Mouse (Mus musculus) embryonic facial prominence, embryonic 12.5 days (tissue): ENCODE results near the gene Smtnl2. TPM values are rescaled to one million over a fixed set of nuclear protein-coding genes. Genes with fewer than 3 reads are reported as not detected.
"Not testable (repeated sequence)": the region's sequence is repeated elsewhere in the genome, so short reads cannot be mapped to it uniquely, and the experiment has no call there.

Experiments
- ATAC-seq: fragments of 200-750 bp; cut with Nextera tagmentation; 2 replicates; pipeline ENCODE4 v1.8.0; 2017; ENCODE audit not compliant: insufficient number of reproducible peaks, insufficient read depth, low FRiP score, low TSS enrichment
- H3K27ac ChIP-seq: fragments of 300-500 bp; sonication (generic); 2 replicates; pipeline ENCODE4 v1.5.1; 2016; ENCODE audit warnings: mild to moderate bottlenecking
- H3K27me3 ChIP-seq: fragments of 300-500 bp; sonication (generic); 2 replicates; pipeline ENCODE4 v1.6.1; 2016; ENCODE audit warnings: mild to moderate bottlenecking, moderate library complexity
- H3K36me3 ChIP-seq: fragments of 300-500 bp; sonication (generic); 2 replicates; pipeline ENCODE4 v1.6.1; 2016; ENCODE audit warnings: mild to moderate bottlenecking
- H3K4me1 ChIP-seq: fragments of 300-500 bp; sonication (generic); 2 replicates; pipeline ENCODE4 v1.6.1; 2016
- H3K4me2 ChIP-seq: fragments of 300-500 bp; sonication (generic); replicated peaks from 2 replicates; pipeline ENCODE4 v1.6.1; 2016; ENCODE audit warnings: mild to moderate bottlenecking, moderate library complexity
- H3K4me3 ChIP-seq: fragments of 300-500 bp; sonication (generic); 2 replicates; pipeline ENCODE4 v1.5.1; 2016; ENCODE audit warnings: mild to moderate bottlenecking
- H3K9ac ChIP-seq: fragments of 300-500 bp; sonication (generic); 2 replicates; pipeline ENCODE4 v1.6.1; 2016; ENCODE audit warnings: mild to moderate bottlenecking, moderate library complexity
- H3K9me3 ChIP-seq: fragments of 300-500 bp; sonication (generic); 2 replicates; pipeline ENCODE4 v1.6.1; 2016; ENCODE audit warnings: mild to moderate bottlenecking, moderate library complexity
- WGBS: fragments of 180-500 bp; shearing (Covaris S2); methylation state at CpG from one replicate; pipeline ENCODE4 v1.1.7; 2016; 5-methylcytosine and 5-hydroxymethylcytosine counted together
- microRNA-seq: library from miRNA; unstranded; fragments of <30 nt; microRNA quantifications from one replicate; pipeline ENCODE4, GENCODE M21; 2017
- polyA plus RNA-seq: library from polyadenylated mRNA; unstranded; fragments of >200 nt; fragmentation: Nextera tagmentation; extraction: Ambion mirVana; gene quantifications from 2 replicates; pipeline ENCODE4 v1.2.1, GENCODE M21; 2016

The Smtnl2 gene
- polyA plus RNA-seq, 1 experiment from 2014 or later, result 23.4 TPM

- Histone ChIP-seq H3K4me1 (peaks cover 5% of the 10 kb centered on the region; the same call in 1 of the 2 replicates), H3K27ac (no peak overlapping the region), H3K4me2 (no peak overlapping the region), H3K36me3 (no peaks in the 10 kb centered on the region; the same call in 1 of the 2 replicates), H3K27me3 (no peaks in the 10 kb centered on the region), H3K4me3 (no peak overlapping the region), H3K9me3 (no peaks in the 10 kb centered on the region), H3K9ac (no peak overlapping the region)
- WGBS, result 51% methylated on average over 8 of the region's 8 CpGs
- no peak for ATAC-seq
These were observed 62.5 kb downstream of the Smtnl2 start for GRCm38 (mm10) chr11:72349016-72349415.

- H3K9me3 ChIP-seq, result no peaks in the 10 kb centered on the region
- no peaks in the 10 kb centered on the region for H3K27me3 ChIP-seq
- H3K4me2 ChIP-seq, result no peak overlapping the region
- no peak overlapping the region for H3K9ac ChIP-seq
- H3K4me1 ChIP-seq, result peaks cover 5% of the 10 kb centered on the region; the same call in 1 of the 2 replicates
- H3K27ac ChIP-seq, result no peak overlapping the region
- no peak overlapping the region for H3K4me3 ChIP-seq
- no peaks in the 10 kb centered on the region; the same call in 1 of the 2 replicates for H3K36me3 ChIP-seq
- no peak for ATAC-seq
- 53% methylated on average over 10 of the region's 10 CpGs for whole genome bisulfite sequencing
These were observed 63.0 kb downstream of the Smtnl2 start for GRCm38 (mm10) chr11:72348563-72348962.

GRCm38 (mm10) chr11:72344486-72344885 lies 67.0 kb downstream of the Smtnl2 start:
- Histone ChIP-seq H3K36me3 (no peaks in the 10 kb centered on the region), H3K4me3 (no peak overlapping the region), H3K9me3 (no peaks in the 10 kb centered on the region), H3K27me3 (no peaks in the 10 kb centered on the region), H3K4me2 (no peak overlapping the region), H3K9ac (no peak overlapping the region), H3K4me1 (peaks cover 5% of the 10 kb centered on the region; the same call in 1 of the 2 replicates), H3K27ac (no peak overlapping the region)
- no peak for ATAC-seq
- 92% methylated on average over 11 of the region's 11 CpGs for WGBS

GRCm38 (mm10) chr11:72343904-72344303 lies 67.6 kb downstream of the Smtnl2 start:
- H3K4me3 ChIP-seq, result no peak overlapping the region

GRCm38 (mm10) chr11:72343238-72343625 lies 68.3 kb downstream of the Smtnl2 start:
- ATAC-seq, H3K36me3 ChIP-seq, H3K27ac ChIP-seq, H3K4me3 ChIP-seq, H3K9ac ChIP-seq, H3K9me3 ChIP-seq, H3K4me1 ChIP-seq, H3K27me3 ChIP-seq, H3K4me2 ChIP-seq: not testable (repeated sequence)
- 85% methylated on average over 5 of the region's 5 CpGs for WGBS

More at GRCm38 (mm10) chr11:72343904-72344303, 67.6 kb downstream of the Smtnl2 start:
- Histone ChIP-seq H3K27ac (no peak overlapping the region), H3K4me1 (peaks cover 5% of the 10 kb centered on the region; the same call in 1 of the 2 replicates), H3K9ac (no peak overlapping the region), H3K36me3 (no peaks in the 10 kb centered on the region), H3K4me2 (no peak overlapping the region), H3K9me3 (no peaks in the 10 kb centered on the region), H3K27me3 (no peaks in the 10 kb centered on the region)
- ATAC-seq, result no peak
- 25% methylated on average over 8 of the region's 8 CpGs for WGBS

- H3K36me3 ChIP-seq, result no peaks in the 10 kb centered on the region
- WGBS, result 8% methylated on average over 7 of the region's 7 CpGs
These were observed 68.8 kb downstream of the Smtnl2 start for GRCm38 (mm10) chr11:72342549-72343237.

GRCm38 (mm10) chr11:72339716-72340115 lies 71.8 kb downstream of the Smtnl2 start:
- Histone ChIP-seq H3K36me3 (no peaks in the 10 kb centered on the region), H3K4me1 (peaks cover 6% of the 10 kb centered on the region; the same call in 1 of the 2 replicates), H3K27ac (no peak overlapping the region), H3K27me3 (no peaks in the 10 kb centered on the region), H3K9ac (no peak overlapping the region), H3K9me3 (no peaks in the 10 kb centered on the region), H3K4me2 (no peak overlapping the region), H3K4me3 (no peak overlapping the region)
- ATAC-seq, result no peak
- 81% methylated on average over 4 of the region's 4 CpGs for WGBS

More at GRCm38 (mm10) chr11:72342549-72343237, 68.8 kb downstream of the Smtnl2 start:
- Histone ChIP-seq H3K4me1 (peaks cover 6% of the 10 kb centered on the region; the same call in 1 of the 2 replicates), H3K27me3 (no peaks in the 10 kb centered on the region), H3K27ac (no peak overlapping the region), H3K4me3 (no peak overlapping the region), H3K9ac (no peak overlapping the region), H3K9me3 (no peaks in the 10 kb centered on the region), H3K4me2 (peak overlapping the region; percentile 26; the same call in 1 of the 2 replicates)
- 0 out of 2 replicates have a peak, but pooled peaks have one; percentile 58 for ATAC-seq

Small RNA genes lying within 50 kb of the gene (microRNA-seq; reads per million reads assigned to microRNA genes)
- gene Mir6338, result not detected

Other genes starting within 250 kb of the Smtnl2 start
- gene Gm43951, start 204.9 kb downstream of the Smtnl2 start, polyA plus RNA-seq, result 0.95 and 0.99 TPM in 2 replicates
- 16.7 and 23.2 TPM in 2 replicates for gene 4933427D14Rik, start 204.3 kb downstream of the Smtnl2 start, polyA plus RNA-seq
- gene Txndc17, start 204.2 kb downstream of the Smtnl2 start, polyA plus RNA-seq, result 194 and 202 TPM in 2 replicates
- 47.0 and 48.8 TPM in 2 replicates for gene Med31, start 196.1 kb downstream of the Smtnl2 start, polyA plus RNA-seq
- gene Slc13a5, start 144.5 kb downstream of the Smtnl2 start, polyA plus RNA-seq, result 0.14 and 0.31 TPM in 2 replicates
- gene Xaf1, start 110.1 kb downstream of the Smtnl2 start, polyA plus RNA-seq, result 1.9 and 2.6 TPM in 2 replicates
- not detected in 2 replicates for gene Fbxo39, start 97.3 kb downstream of the Smtnl2 start, polyA plus RNA-seq
- 5.1 and 6.4 TPM in 2 replicates for gene Tekt1, start 49.3 kb downstream of the Smtnl2 start, polyA plus RNA-seq
- 0.09 and 0.32 TPM in 2 replicates for gene Ggt6, start 23.8 kb upstream of the Smtnl2 start, polyA plus RNA-seq
- 148 and 172 TPM in 2 replicates for gene Mybbp1a, start 29.6 kb upstream of the Smtnl2 start, polyA plus RNA-seq
- 3.9 and 4.3 TPM in 2 replicates for gene Spns2, start 78.2 kb upstream of the Smtnl2 start, polyA plus RNA-seq
- gene Spns3, start 138.8 kb upstream of the Smtnl2 start, polyA plus RNA-seq, result not detected in 2 replicates
- 90.3 and 90.8 TPM in 2 replicates for gene Ube2g1, start 195.6 kb upstream of the Smtnl2 start, polyA plus RNA-seq